Mouse (Mus musculus) T-helper 1 cell (primary cell): ENCODE results near the gene Nabp2.

ENCODE experiments used
- in situ Hi-C: fragments of 300-600 bp; cut with MboI, MseI; formaldehyde crosslinking; loops from one replicate; pipeline ENCODE4 v1.15.1; 2025; ENCODE audit warnings: high pct_unique_total_duplicates

The Nabp2 gene

GRCm38 (mm10) chr10:128429454-128429853, 18.2 kb upstream of the Nabp2 start:
- in situ Hi-C loops, result no loop called here

GRCm38 (mm10) chr10:128429052-128429451, 17.8 kb upstream of the Nabp2 start:
- in situ Hi-C loops, result no loop called here

GRCm38 (mm10) chr10:128425260-128425659, 14.0 kb upstream of the Nabp2 start:
- in situ Hi-C loops, result no loop called here

- in situ Hi-C loops, result no loop called here
These were observed 13.3 kb upstream of the Nabp2 start for GRCm38 (mm10) chr10:128424604-128425003.

- in situ Hi-C loops, result no loop called here
These were observed 11.1 kb upstream of the Nabp2 start for GRCm38 (mm10) chr10:128422426-128422825.

GRCm38 (mm10) chr10:128414848-128415247, 3.6 kb upstream of the Nabp2 start:
- in situ Hi-C loops, result no loop called here

- in situ Hi-C loops, result no loop called here
These were observed 1.8 kb upstream of the Nabp2 start for GRCm38 (mm10) chr10:128413076-128413475.

- in situ Hi-C loops, result no loop called here
These were observed 1.3 kb upstream of the Nabp2 start for GRCm38 (mm10) chr10:128412558-128412957.

- in situ Hi-C loops, result no loop called here
These were observed 726 bp upstream of the Nabp2 start for GRCm38 (mm10) chr10:128412055-128412381.

GRCm38 (mm10) chr10:128410560-128410845, 789 bp downstream of the Nabp2 start:
- in situ Hi-C loops, result no loop called here

- in situ Hi-C loops, result no loop called here
These were observed 1.4 kb downstream of the Nabp2 start for GRCm38 (mm10) chr10:128409692-128410559.

- in situ Hi-C loops, result no loop called here
These were observed 2.4 kb downstream of the Nabp2 start for GRCm38 (mm10) chr10:128408591-128409535.

- in situ Hi-C loops, result no loop called here
These were observed 7.4 kb downstream of the Nabp2 start for GRCm38 (mm10) chr10:128403931-128404330.

GRCm38 (mm10) chr10:128401638-128402037, 9.7 kb downstream of the Nabp2 start:
- in situ Hi-C loops, result no loop called here

GRCm38 (mm10) chr10:128401056-128401455, 10.2 kb downstream of the Nabp2 start, which contains the start of gene Slc39a5:
Gene Slc39a5, minus strand, starts transcription at chr10:128401229.
- in situ Hi-C loops, result no loop called here

GRCm38 (mm10) chr10:128400338-128400737, 11.0 kb downstream of the Nabp2 start:
- in situ Hi-C loops, result no loop called here

GRCm38 (mm10) chr10:128397466-128397865, 13.8 kb downstream of the Nabp2 start:
- in situ Hi-C loops, result no loop called here

GRCm38 (mm10) chr10:128396716-128397264, 14.5 kb downstream of the Nabp2 start:
- in situ Hi-C loops, result no loop called here

GRCm38 (mm10) chr10:128396017-128396673, 15.1 kb downstream of the Nabp2 start:
- in situ Hi-C loops, result no loop called here

- in situ Hi-C loops, result no loop called here
These were observed 19.4 kb downstream of the Nabp2 start for GRCm38 (mm10) chr10:128391850-128392249.

- in situ Hi-C loops, result no loop called here
These were observed 20.9 kb downstream of the Nabp2 start for GRCm38 (mm10) chr10:128390366-128390765.

GRCm38 (mm10) chr10:128389570-128389969, 21.7 kb downstream of the Nabp2 start:
- in situ Hi-C loops, result loop anchor here (5.0 kb wide), 1 partner anchor 48 kb away; no protein-coding TSS in a partner anchor
